Mouse (Mus musculus) CD4-positive, CD25-positive, alpha-beta regulatory T cell, adult 2 months (primary cell): ENCODE data around the gene Sf3a1.

Experiments
- DNase-seq: peaks from one replicate; pipeline ENCODE4 v3.0.0-alpha.2; 2012; ENCODE audit warnings: low read depth, low spot score

Sf3a1 gene

GRCm38 (mm10) chr11:4216248-4217000, 56.3 kb downstream of the Sf3a1 start:
- DNase-seq = no peak

GRCm38 (mm10) chr11:4217914-4218629, 57.9 kb downstream of the Sf3a1 start, which contains the start of gene Castor1:
Castor1 (plus strand) TSS chr11:4218225.
- peak; percentile 94 for DNase-seq

- DNase-seq = no peak
Observed at GRCm38 (mm10) chr11:4218637-4219036, 58.5 kb downstream of the Sf3a1 start.

- DNase-seq = peak; percentile 78
Observed at GRCm38 (mm10) chr11:4219317-4219751, 59.2 kb downstream of the Sf3a1 start.

- peak; percentile 33 for DNase-seq
Observed at GRCm38 (mm10) chr11:4219908-4220307, 59.8 kb downstream of the Sf3a1 start.

- peak; percentile 92 for DNase-seq
Observed at GRCm38 (mm10) chr11:4220443-4221400, 60.6 kb downstream of the Sf3a1 start.

GRCm38 (mm10) chr11:4222046-4222950, 62.1 kb downstream of the Sf3a1 start:
- no peak for DNase-seq

GRCm38 (mm10) chr11:4223393-4224188, 63.4 kb downstream of the Sf3a1 start:
- DNase-seq = peak; percentile 66

- DNase-seq = no peak
Observed at GRCm38 (mm10) chr11:4224223-4224622, 64.1 kb downstream of the Sf3a1 start.

- no peak for DNase-seq
Observed at GRCm38 (mm10) chr11:4226569-4227325, 66.6 kb downstream of the Sf3a1 start.

- no peak for DNase-seq
Observed at GRCm38 (mm10) chr11:4228463-4228862, 68.3 kb downstream of the Sf3a1 start.

- no peak for DNase-seq
Observed at GRCm38 (mm10) chr11:4229841-4230240, 69.7 kb downstream of the Sf3a1 start.

- DNase-seq = no peak
Observed at GRCm38 (mm10) chr11:4231435-4231834, 71.3 kb downstream of the Sf3a1 start.
